Mouse (Mus musculus) heart, adult 2 months (tissue): ENCODE measurements around the gene Papola. TPM values are rescaled to one million over a fixed set of nuclear protein-coding genes. Genes with fewer than 3 reads are reported as not detected.

ENCODE experiments used
- DNase-seq, 2 experiments: peaks; one replicate each; pipeline ENCODE4 v3.0.0; 2021
- H3K27ac ChIP-seq: fragments of 200-600 bp; 2 replicates; pipeline ENCODE4 v1.8.1; 2022
- H3K27me3 ChIP-seq: fragments of 200-500 bp; 2 replicates; pipeline ENCODE4 v1.6.1; 2012; ENCODE audit warnings: mild to moderate bottlenecking, low read length, inconsistent platforms, mixed read lengths; ENCODE audit not compliant: control insufficient read depth, insufficient read depth
- H3K36me3 ChIP-seq: fragments of 200-500 bp; 2 replicates; pipeline ENCODE4 v1.6.1; 2012; ENCODE audit warnings: low read length, inconsistent platforms; ENCODE audit not compliant: control insufficient read depth, insufficient read depth
- H3K4me1 ChIP-seq: fragments of 200-500 bp; 2 replicates; pipeline ENCODE4 v1.6.1; 2011; ENCODE audit warnings: low read length; ENCODE audit not compliant: control insufficient read depth, insufficient read depth
- H3K4me3 ChIP-seq: fragments of 200-600 bp; 2 replicates; pipeline ENCODE4 v1.8.1; 2022
- H3K79me2 ChIP-seq: fragments of 200-500 bp; replicated peaks from 2 replicates; pipeline ENCODE4 v1.6.1; 2012; ENCODE audit warnings: mild to moderate bottlenecking, inconsistent platforms, low read length, moderate library complexity, mixed read lengths; ENCODE audit not compliant: control insufficient read depth, insufficient read depth
- H3K9ac ChIP-seq: fragments of 200-500 bp; 2 replicates; pipeline ENCODE4 v1.6.1; 2012; ENCODE audit warnings: low read depth, mild to moderate bottlenecking, control low read depth, inconsistent platforms, low read length, mixed read lengths
- CTCF ChIP-seq: fragments of 200-600 bp; IDR thresholded peaks from 2 replicates; pipeline ENCODE4 v1.8.1; 2022; ENCODE audit warnings: antibody characterized with exemption, mild to moderate bottlenecking, moderate library complexity
- EP300 ChIP-seq: fragments of 200-500 bp; IDR thresholded peaks from 2 replicates; pipeline ENCODE4 v1.6.1; 2011; ENCODE audit warnings: low read depth, low read length, control low read depth; ENCODE audit not compliant: insufficient read depth
- POLR2A ChIP-seq: fragments of 200-500 bp; IDR thresholded peaks from 2 replicates; pipeline ENCODE4 v1.6.1; 2011; ENCODE audit warnings: mild to moderate bottlenecking, low read depth, low read length, control low read depth; ENCODE audit not compliant: insufficient read depth
- WGBS: fragments of 180-500 bp; shearing (Covaris S2); methylation state at CpG from one replicate; pipeline ENCODE4 v1.1.7; 2018; 5-methylcytosine and 5-hydroxymethylcytosine counted together
- intact Hi-C: fragments of 180-260 bp; cut with DNase I; formaldehyde crosslinking; loops from one replicate; pipeline ENCODE4 v1.15.1; 2025
- polyA plus RNA-seq: library from polyadenylated mRNA; depleted of rRNA; stranded (reverse); fragments of >200 nt; gene quantifications from 2 replicates; pipeline ENCODE4 v1.2.3, GENCODE M21; 2012
- total RNA-seq, 2 experiments: library from RNA; stranded (reverse); gene quantifications; 2 replicates each; pipeline ENCODE4 v1.2.3; 2021

Gene Papola
- total and polyA plus RNA-seq, 3 experiments = 35.3 to 127 (median 124) TPM

DNA sequence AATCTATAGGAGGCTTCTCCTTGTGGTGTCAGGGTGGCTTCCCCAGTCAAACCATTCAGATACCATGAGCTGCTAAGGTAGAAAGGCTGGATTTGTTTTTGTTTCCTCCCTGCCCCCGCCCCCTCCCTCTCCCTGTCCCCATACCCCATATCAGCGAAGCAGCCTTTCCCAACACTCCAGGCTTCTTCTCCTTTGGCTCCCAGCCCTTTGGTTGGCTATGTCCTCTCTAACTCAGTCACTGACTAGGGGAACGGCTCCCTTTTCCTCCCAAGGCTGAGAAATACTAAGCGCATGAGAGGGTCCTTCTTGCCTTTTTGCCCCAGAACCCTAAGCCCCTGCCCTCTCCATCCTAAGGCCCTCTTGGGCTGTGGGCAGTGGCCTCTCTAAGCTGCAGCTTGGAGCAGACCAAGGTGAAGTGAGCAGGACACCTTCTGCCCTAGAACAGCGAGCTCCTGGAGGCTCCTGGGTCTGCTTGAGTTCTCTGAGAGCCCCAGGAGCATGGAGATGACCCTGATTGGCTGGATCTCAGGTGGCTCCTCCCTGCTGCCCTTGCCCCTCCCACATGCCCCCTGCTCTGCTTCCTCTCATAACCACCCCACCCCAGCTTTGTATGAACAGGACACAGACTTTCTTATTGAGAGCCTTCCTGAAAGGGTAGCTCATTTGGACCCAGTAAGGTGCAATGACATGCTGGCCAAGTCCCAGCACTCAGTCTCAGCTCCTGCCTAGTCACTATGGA, 73.6 kb downstream of the Papola start:
- no peaks in the 10 kb centered on the region for H3K79me2 ChIP-seq
- no peaks in the 10 kb centered on the region for H3K36me3 ChIP-seq
- intact Hi-C loops = loop anchor here (5.0 kb wide), 1 partner anchor 104 kb away; no protein-coding TSS in a partner anchor
- H3K27ac ChIP-seq = no peak overlapping the region
- no peak overlapping the region for H3K4me3 ChIP-seq
- no peaks in the 10 kb centered on the region for H3K27me3 ChIP-seq
- WGBS = 47% methylated on average over 5 of the region's 5 CpGs
- H3K4me1 ChIP-seq = no peaks in the 10 kb centered on the region
- DNase-seq = peak in 1 of 2 experiments; percentile 39
- no peak overlapping the region for H3K9ac ChIP-seq
- TF ChIP-seq EP300 (no peak), POLR2A (no peak), CTCF (no peak)

DNA sequence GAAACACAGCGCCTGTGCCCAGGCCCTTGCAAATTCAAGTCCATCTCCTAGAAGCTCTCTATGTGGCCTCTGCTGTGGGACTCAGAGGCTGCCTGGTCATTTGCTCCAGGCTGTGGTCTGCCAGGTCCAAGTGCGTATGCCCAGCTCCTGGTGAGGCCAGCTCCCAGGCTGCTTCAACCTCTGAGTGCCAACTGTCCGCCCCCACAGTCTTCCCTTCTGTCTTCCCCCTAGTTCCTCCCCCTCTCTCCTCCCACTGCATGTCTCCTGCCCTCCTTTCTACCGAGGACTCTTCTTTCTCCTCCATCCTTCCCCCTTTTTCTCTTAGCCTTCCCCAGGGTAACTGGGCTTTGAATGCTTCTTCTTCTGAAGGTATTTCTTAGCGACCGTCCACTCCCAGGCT, 77.6 kb downstream of the Papola start:
- DNase-seq = no peak

DNA sequence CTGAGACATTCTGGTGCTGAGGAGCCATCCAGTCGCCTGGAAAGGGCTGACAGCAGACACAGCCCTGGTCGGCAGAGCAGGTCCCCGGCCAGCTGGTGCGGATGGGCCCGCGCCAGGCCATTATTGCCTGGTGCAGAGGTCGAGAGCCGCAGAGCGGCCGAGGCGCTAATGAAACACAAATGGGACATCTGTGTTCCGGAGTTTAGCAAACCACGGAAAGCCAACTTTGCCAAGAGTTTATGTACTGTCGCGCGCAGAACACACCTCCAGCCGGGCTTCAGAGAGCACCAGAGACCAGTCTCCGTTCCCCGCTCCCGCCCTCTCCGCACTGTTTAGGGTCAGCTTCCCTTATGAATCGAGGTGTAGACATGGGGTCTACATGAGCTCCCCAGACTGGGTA, 78.1 kb downstream of the Papola start:
- WGBS = 83% methylated on average over 22 of the region's 22 CpGs
- DNase-seq = no peak
- no peak for TF ChIP-seq EP300
- TF ChIP-seq CTCF = no peak
- TF ChIP-seq POLR2A = no peak
- no peaks in the 10 kb centered on the region; the same call in 1 of the 2 replicates for H3K27me3 ChIP-seq
- H3K4me3 ChIP-seq = no peak overlapping the region
- H3K9ac ChIP-seq = no peak overlapping the region
- no peaks in the 10 kb centered on the region for H3K36me3 ChIP-seq
- H3K79me2 ChIP-seq = no peaks in the 10 kb centered on the region
- intact Hi-C loops = no loop called here
- H3K4me1 ChIP-seq = no peaks in the 10 kb centered on the region
- H3K27ac ChIP-seq = no peak overlapping the region

More for the DNA sequence above, 77.6 kb downstream of the Papola start:
- no peak overlapping the region for H3K27ac ChIP-seq
- intact Hi-C loops = no loop called here
- no peaks in the 10 kb centered on the region; the same call in 1 of the 2 replicates for H3K27me3 ChIP-seq
- H3K36me3 ChIP-seq = no peaks in the 10 kb centered on the region
- no peak overlapping the region for H3K9ac ChIP-seq
- no peaks in the 10 kb centered on the region for H3K4me1 ChIP-seq
- no peaks in the 10 kb centered on the region for H3K79me2 ChIP-seq
- no peak overlapping the region for H3K4me3 ChIP-seq
- WGBS = 78% methylated on average over 6 of the region's 6 CpGs
- TF ChIP-seq CTCF (no peak), EP300 (no peak), POLR2A (no peak)

DNA sequence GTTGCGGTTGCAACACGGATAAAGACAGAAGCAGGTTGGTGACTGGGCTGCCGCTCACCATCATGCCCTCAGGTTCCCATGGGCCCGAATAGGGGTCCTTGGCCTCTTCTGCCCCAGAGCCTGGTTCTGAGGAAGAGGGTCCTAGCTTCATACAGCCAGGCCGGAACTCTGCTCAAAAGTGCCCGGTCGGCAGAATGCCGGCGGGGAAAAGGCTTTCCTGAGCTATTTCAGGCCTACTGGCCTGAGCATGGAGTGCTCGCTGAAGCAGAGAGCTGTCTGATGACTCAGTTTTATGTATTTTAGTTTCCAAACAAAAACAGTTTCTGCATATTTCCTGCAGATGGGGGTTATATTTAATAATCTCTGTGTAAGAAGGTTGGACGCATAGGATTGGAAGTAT, 78.9 kb downstream of the Papola start:
- no peaks in the 10 kb centered on the region for H3K79me2 ChIP-seq
- no peak overlapping the region for H3K27ac ChIP-seq
- no peak overlapping the region for H3K9ac ChIP-seq
- H3K27me3 ChIP-seq = no peaks in the 10 kb centered on the region; the same call in 1 of the 2 replicates
- DNase-seq = no peak
- intact Hi-C loops = no loop called here
- TF ChIP-seq EP300 (no peak), POLR2A (no peak)
- H3K4me3 ChIP-seq = no peak overlapping the region
- H3K4me1 ChIP-seq = no peaks in the 10 kb centered on the region
- WGBS = 83% methylated on average over 11 of the region's 11 CpGs
- no peaks in the 10 kb centered on the region for H3K36me3 ChIP-seq

DNA sequence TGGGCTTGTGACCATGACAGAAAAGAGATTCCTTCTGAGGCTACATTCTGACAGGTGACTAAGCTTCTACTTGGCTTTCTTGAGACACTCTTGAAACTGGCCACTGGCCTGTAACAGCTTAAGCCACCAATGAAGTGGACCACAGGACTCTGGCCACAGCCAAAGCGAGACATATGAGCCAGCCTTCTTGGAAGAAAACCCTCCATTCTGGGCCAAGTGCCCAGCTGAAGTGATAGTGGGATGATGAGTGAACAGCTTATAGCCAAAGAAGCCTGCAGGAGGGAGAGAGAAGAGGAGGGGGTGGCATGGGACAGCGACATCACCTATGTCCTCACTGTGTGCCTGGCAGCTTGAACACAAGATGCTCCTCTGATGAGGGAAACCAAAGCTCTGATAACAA, 83.2 kb downstream of the Papola start:
- Histone ChIP-seq H3K4me1 (no peaks in the 10 kb centered on the region), H3K79me2 (no peaks in the 10 kb centered on the region), H3K4me3 (no peak overlapping the region), H3K27ac (no peak overlapping the region), H3K9ac (no peak overlapping the region), H3K27me3 (no peaks in the 10 kb centered on the region; the same call in 1 of the 2 replicates), H3K36me3 (no peaks in the 10 kb centered on the region)
- TF ChIP-seq CTCF (no peak), EP300 (no peak), POLR2A (no peak)
- 56% methylated on average over 2 of the region's 2 CpGs for WGBS
- DNase-seq = no peak
- intact Hi-C loops = no loop called here

DNA sequence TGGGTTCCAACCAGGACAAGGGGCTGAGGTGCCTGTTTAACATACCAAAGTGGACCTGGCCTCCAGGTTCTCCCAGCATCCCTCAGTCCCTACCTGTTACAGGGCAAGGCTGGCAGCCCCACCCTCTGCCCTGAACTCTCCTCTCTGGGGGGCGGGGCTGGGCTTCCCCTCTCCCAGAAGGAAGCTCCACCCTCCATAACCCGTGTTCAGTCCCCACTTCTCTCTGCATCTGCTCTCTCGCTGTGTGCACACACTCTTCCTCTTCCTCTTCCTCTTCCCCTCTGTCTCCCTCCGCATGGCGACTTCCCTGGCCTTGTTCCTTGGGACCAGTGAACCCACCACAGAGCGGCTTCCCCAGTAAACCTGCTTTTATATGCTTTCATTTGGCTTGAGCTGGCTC, 84.7 kb downstream of the Papola start:
- intact Hi-C loops = no loop called here
- Histone ChIP-seq H3K4me1 (no peaks in the 10 kb centered on the region), H3K9ac (no peak overlapping the region), H3K79me2 (no peaks in the 10 kb centered on the region), H3K36me3 (no peaks in the 10 kb centered on the region), H3K4me3 (no peak overlapping the region), H3K27me3 (no peaks in the 10 kb centered on the region; the same call in 1 of the 2 replicates), H3K27ac (no peak overlapping the region)
- 19% methylated on average over 6 of the region's 6 CpGs for WGBS
- no peak for TF ChIP-seq EP300
- TF ChIP-seq CTCF = no peak
- no peak for TF ChIP-seq POLR2A
- DNase-seq = no peak
